Mouse (Mus musculus): ENCODE measurements at regions not wholly inside any gene's neighbourhood (a gene's known extent, or its start where the extent isn't known, plus 50 kb on each side); places are given as distances from the start of the nearest gene placed in this dataset.
"Not testable (repeated sequence)": the region's sequence is repeated elsewhere in the genome, so short reads cannot be mapped to it uniquely, and the experiment has no call there.

DNA sequence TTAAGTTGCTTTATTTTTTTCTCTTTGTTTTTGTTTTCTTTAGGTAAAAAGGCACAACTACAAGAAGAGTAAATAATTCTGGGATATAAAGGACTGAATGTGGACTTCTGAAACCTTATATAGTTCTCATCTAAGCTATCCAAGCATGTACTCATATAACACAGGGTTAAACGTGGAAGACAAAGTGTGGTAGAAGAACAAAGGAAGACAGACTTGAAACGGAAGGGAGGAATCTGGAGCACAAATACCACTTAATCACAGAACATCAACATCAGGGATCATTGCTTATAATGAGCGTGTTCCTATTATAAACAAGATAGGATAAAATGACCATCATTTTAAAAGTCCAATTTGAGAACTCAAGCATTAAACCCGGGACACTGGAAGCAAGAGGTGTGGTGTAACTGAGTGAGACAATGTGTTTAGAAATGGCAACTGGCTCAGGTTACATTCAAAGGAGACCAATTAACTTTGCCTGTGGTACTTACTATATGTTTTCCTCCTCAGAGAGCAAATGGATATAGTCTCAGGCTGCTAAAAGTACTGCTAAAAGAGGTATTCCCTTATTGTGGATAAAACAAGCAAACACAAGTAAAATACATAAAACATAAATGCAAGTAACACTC, 96.1 kb upstream of the Hdgfl1 start:
- DNase-seq (ENCODE audit: low spot score in 2 of 2), result no peak

DNA sequence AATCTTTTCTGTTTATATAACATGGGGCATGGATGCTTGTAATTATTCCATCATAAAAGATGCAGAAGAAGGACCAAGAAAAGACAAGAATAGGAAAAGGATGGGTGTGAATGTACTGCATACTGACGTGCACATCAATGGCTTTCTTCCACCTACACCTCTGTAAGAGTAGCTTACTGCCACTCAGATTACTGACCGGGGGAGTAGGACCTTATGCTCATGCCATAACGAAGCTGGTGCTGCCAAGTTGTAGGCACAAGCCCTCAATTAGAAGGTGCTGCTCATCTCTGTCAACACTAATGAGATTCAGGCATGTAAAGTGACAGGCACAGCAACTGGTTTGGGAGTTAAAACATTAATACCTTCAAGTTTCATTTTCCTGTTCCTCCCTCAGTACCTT, 97.8 kb upstream of the Hdgfl1 start:
- peak in 1 of 2 experiments; percentile 39 for DNase-seq (ENCODE audit: low spot score in 2 of 2)

DNA sequence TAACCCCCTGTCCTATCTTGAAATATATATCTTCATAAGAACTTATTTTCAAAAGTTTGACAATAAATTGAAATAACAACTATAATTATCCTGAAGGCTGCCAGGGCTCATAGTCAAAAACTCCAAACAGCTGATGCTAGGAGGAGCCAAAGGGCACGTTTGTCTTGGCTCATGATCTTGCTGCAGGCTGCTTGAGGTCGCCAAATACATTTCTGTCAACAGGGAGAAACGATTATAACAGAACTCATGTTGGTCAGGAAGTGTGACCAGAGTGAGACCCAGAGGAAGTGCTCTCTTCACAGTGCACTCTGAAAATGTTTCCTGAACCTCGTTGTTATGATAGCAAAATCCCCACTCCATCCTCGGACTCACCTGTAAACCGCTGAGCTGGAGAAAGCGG, 140.9 kb upstream of the Prl start:
- DNase-seq (ENCODE audit: low spot score in 2 of 2), result no peak

DNA sequence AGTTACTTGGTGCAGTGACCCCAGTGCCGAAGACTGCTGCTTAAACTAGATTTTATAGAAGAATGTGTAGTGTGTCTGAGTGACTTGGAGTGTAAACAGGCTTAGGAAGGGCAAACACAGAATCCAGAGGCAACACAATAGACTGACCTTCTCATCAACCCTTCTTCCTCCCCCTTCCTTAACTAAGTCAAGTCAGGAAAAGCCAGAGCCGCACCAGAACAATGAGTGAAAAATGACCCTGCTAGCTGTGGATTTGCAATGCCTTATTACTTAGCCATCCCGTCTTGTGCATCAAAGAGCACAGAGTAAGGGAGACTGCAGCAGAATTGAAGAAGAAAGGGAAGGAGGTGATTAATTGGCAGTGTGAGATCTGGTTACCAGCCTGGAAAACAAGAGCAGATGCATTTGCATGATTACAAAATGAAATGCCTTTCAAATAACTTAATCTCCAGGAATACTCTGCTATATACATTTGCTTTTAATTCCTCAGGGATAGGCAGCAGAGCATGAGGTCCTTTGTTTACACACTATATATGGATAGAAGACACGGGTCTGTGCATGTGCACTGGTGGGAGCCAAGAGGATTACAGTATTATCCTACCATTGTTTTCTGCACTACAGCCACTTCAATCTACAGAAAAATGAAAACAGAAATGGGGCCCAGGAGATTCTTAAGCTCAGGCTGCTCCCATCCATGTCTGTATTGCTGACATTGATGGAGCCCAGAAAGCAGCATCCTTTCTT, 124.5 kb upstream of the Prl start:
- DNase-seq (ENCODE audit: low spot score in 2 of 2), result no peak

DNA sequence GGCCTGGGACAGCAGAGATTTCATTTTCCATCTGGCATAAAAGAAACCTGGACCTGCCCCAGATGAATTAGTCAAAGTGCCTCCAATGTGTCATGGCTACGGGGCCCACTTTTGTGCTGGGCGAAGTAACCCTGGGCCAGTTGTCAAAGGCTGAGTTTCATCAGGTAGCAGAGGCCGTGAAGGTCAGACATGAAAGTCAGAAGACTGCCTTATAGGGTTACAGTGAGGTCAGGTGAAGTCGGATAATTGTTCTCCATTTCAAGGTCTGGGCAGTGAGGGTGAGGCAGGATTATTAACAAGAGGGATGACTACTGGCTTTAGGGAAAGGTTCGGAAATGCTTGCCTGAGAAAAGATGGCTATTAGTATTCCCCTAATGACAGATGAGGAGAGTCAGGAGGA, 123.5 kb upstream of the Prl start:
- no peak for DNase-seq (ENCODE audit: low spot score in 2 of 2)

DNA sequence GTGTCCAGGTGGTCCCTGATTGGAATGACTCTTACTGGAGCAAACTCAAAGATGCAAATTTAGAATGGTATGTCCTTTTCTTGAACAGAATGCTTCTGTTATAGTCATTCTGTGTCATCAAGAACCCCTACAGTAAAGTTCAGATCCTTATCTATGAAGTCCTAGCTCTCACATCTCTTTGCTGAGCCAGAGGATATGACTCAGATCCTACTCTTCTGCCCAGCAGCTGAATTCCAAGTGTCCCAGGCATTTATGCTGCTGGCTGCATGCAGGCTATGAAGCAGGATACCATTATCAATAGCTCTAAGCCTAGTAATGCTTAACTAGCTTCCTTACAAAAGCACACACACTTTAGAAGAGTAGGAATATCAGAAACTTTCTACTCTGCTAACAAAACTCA, 116.9 kb upstream of the Prl start:
- no peak for DNase-seq (ENCODE audit: low spot score in 2 of 2)

DNA sequence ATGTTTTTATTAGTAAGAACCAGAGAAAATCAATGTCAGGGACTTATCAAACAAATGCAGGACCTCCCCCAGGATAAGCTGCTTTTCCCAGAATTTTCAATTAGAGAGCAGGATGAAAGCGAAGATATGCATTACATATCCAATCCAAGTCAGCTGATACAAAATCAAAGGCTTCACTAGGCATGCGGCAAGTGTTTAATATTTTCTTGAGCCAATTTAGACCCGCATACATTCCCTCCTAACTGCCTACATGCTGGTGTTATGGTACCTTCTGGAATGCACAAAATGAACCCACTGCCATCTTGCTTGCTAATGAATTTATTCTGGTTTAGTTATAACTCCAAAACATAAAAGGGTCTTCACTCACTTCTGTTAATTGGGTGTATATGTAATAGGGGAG, 112.9 kb upstream of the Prl start:
- DNase-seq (ENCODE audit: low spot score in 2 of 2), result no peak

DNA sequence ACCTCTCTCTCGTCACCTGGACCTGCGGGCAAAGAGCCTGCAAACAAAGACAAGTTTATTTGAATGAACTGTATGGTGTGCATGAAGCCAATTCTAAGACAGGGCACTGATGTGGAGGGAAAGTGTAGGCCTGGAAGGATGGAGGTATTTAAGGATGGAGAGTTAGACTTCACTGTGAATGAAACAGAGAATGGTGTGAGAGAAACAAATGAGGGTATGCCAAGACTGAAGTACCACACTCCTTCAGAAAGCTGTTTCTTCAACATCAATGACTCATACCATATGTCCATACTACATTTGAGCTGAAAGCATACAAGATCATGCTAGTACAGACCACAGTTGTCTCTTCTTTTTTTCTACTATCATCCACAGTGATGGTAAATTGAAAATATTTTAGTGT, 105.9 kb upstream of the Prl start:
- DNase-seq (ENCODE audit: low spot score in 2 of 2), result no peak

DNA sequence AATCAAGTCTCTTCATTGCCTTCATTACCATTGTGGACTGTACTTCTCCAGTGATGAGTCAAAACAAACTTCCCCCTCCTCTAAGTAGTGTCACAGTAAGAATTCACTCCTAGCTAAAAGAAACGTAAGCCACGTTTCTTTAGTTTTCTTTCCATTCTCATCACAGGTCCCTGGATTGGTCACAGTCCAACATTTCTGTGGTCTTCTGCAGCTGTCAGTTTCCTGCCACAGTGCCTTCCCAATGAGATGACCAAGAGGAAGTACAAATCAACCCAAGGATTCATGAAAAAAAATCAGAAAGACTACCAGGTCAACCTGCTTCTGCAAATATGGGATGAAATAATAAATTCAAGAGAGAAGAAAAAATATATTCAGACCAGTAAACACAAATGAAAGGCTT, 103.5 kb upstream of the Prl start:
- no peak for DNase-seq (ENCODE audit: low spot score in 2 of 2)

DNA sequence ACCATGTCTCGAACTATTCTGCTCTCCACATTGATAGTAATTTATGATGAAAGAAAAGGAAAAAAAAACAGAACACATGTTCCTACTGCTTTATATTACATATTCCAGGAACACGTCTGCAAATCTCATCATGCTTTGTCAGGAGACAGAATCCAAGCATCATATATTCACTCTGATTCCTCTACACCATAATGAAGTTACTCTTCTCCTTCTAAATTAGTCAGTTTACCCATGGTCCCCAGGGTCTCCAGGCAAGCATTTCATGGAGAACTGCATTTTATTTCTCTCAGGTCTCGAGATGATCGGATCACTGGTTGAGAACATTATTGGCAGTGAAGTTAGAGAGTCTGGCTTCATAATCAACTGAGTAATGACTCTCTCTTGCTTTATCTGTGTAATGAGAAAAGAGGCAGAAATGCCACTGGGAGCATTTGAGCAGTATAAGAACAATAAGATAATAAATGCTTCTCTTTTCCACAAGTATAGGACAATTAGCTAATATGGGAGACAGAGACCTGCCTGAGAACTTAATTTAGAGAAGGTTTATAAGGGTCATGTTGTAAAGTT, 97.8 kb upstream of the Prl start:
- DNase-seq (ENCODE audit: low spot score in 2 of 2), result no peak

DNA sequence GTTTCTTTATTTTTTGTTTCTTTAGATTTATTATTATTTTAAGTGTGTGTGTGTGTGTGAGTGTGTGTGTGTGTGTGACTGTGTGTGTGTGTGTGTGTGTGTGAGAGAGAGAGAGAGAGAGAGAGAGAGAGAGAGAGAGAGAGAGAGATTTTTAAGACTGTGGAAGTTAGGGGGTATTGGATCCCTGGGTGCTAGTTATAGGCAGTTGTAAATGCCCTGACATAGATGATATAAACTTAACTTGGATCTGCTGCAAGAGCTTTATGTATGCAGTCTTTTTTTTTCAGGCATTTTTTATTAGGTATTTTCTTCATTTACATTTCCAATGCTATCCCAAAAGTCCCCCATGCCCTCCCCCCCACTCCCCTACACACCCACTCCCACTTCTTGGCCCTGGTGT, 96.8 kb upstream of the Prl start:
- not testable (repeated sequence) for DNase-seq (ENCODE audit: low spot score in 2 of 2)

DNA sequence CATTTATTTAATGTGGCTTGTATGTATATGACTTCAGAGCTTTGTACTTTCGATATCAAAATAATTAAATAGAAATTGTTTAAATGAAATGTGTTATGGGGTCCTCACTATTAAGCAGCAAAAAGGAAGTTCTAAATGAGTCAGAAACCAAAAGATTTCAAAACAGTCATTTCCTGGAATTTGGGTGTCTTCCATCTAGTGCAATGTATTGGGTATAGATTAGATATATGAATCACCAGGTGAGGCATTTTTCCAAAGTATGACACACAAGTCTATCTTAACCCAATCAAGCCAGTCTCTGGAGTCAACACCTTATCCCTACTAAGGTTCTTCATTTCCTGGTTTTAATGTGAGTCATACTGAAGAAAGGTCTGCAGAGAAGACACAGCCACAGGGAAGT, 81.3 kb upstream of the Prl start:
- no peak for DNase-seq (ENCODE audit: low spot score in 2 of 2)

DNA sequence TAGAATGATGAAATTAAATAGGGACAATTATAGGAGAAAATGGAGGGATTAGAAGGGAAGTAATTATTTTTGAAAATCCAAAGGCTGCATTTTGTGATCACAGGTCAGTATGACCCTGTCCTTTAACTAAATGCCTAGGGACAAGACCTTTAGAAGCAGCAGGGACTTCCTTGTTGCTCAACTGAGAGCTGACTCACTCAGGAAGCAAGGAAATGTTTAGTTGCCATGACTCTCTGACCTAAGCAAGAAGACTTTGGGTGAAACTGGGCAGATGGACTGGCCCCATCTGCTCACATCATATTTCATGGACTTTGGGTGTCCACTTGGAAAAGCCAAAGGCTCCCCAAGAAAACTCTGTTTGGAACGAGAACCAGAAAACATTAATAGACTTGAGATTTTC, 76.9 kb upstream of the Prl start:
- DNase-seq (ENCODE audit: low spot score in 2 of 2), result no peak

Measured in layer of hippocampus, adult 18-20 months (tissue).